Mouse (Mus musculus) ES-E14 (cell line): ENCODE measurements around the gene Cyp2b23. TPM values are rescaled to one million over a fixed set of nuclear protein-coding genes. Genes with fewer than 3 reads are reported as not detected.
"Not testable (repeated sequence)": the region's sequence is repeated elsewhere in the genome, so short reads cannot be mapped to it uniquely, and the experiment has no call there.

Experiments
- DNase-seq: peaks from one replicate; pipeline ENCODE4 v3.0.0-alpha.2; 2013; ENCODE audit warnings: low read depth, low spot score
- H3K27ac ChIP-seq: 2 replicates; pipeline ENCODE4 v1.5.1; 2012; ENCODE audit warnings: low read depth, mild to moderate bottlenecking, low read length, moderate library complexity, mixed read lengths; ENCODE audit not compliant: poor library complexity, insufficient read depth, severe bottlenecking
- H3K36me3 ChIP-seq: 2 replicates; pipeline ENCODE4 v1.6.1; 2012; ENCODE audit warnings: mild to moderate bottlenecking, low read length, moderate library complexity, mixed read lengths; ENCODE audit not compliant: control insufficient read depth, poor library complexity, insufficient read depth, severe bottlenecking
- H3K4me1 ChIP-seq, 2 experiments: fragments of 150-350 bp in 1 of 2; sonication (generic) in 1 of 2; 2 replicates each; pipeline ENCODE4 v1.6.1; 2012; ENCODE audit warnings: low read length in 2 of 2, mild to moderate bottlenecking in 1 of 2, mixed read lengths in 1 of 2; ENCODE audit not compliant: control insufficient read depth in 2 of 2, insufficient read depth in 2 of 2, poor library complexity in 1 of 2
- H3K4me3 ChIP-seq, 2 experiments: fragments of 150-350 bp in 1 of 2; sonication (generic) in 1 of 2; 2 replicates each; pipeline ENCODE4 v1.5.1; 2012; ENCODE audit warnings: low read length in 2 of 2, low read depth in 1 of 2, mild to moderate bottlenecking in 1 of 2, mixed read lengths in 1 of 2; ENCODE audit not compliant: insufficient read depth in 1 of 2, poor library complexity in 1 of 2, severe bottlenecking in 1 of 2
- H3K9ac ChIP-seq: 2 replicates; pipeline ENCODE4 v1.6.1; 2012; ENCODE audit warnings: low read depth, mild to moderate bottlenecking, low read length, mixed read lengths; ENCODE audit not compliant: poor library complexity, insufficient read depth, severe bottlenecking
- H3K9me3 ChIP-seq: fragments of 150-350 bp; sonication (generic); 2 replicates; pipeline ENCODE4 v1.6.1; 2012; ENCODE audit warnings: low read depth, mild to moderate bottlenecking, low read length; ENCODE audit not compliant: control insufficient read depth, insufficient read depth
- CHD2 ChIP-seq: IDR thresholded peaks from 2 replicates; pipeline ENCODE4 v1.6.1; 2014; ENCODE audit warnings: mild to moderate bottlenecking, low read depth, low read length, inconsistent platforms
- HCFC1 ChIP-seq: IDR thresholded peaks from 2 replicates; pipeline ENCODE4 v1.6.1; 2012; ENCODE audit warnings: low read length, inconsistent platforms, borderline replicate concordance; ENCODE audit not compliant: insufficient read depth
- MAFK ChIP-seq: IDR thresholded peaks from 2 replicates; pipeline ENCODE4 v1.6.1; 2014; ENCODE audit warnings: mild to moderate bottlenecking, low read depth, low read length, inconsistent platforms; ENCODE audit not compliant: insufficient read depth
- ZC3H11A ChIP-seq: IDR thresholded peaks from 2 replicates; pipeline ENCODE4 v1.6.1; 2012; ENCODE audit warnings: low read depth, mild to moderate bottlenecking, inconsistent platforms, low read length, borderline replicate concordance
- ZNF384 ChIP-seq: IDR thresholded peaks from 2 replicates; pipeline ENCODE4 v1.6.1; 2012; ENCODE audit warnings: low read depth, low read length, inconsistent platforms
- in situ Hi-C, 2 experiments: fragments of 600-800 bp; cut with MboI; formaldehyde crosslinking; loops; one replicate each; pipeline ENCODE4 v1.15.1; 2025; ENCODE audit warnings: low sequenced_read_pairs in 2 of 2, inconsistent platforms in 1 of 2; ENCODE audit not compliant: unreplicated experiment in 2 of 2
- total RNA-seq: library from RNA; depleted of rRNA; stranded (reverse); fragments of 300-350 nt; gene quantifications from 2 replicates; pipeline ENCODE4 v1.2.3, GENCODE M21; 2012; rRNA removed

Cyp2b23 gene
- total RNA-seq, 1 experiment, result 1.7 TPM

DNA sequence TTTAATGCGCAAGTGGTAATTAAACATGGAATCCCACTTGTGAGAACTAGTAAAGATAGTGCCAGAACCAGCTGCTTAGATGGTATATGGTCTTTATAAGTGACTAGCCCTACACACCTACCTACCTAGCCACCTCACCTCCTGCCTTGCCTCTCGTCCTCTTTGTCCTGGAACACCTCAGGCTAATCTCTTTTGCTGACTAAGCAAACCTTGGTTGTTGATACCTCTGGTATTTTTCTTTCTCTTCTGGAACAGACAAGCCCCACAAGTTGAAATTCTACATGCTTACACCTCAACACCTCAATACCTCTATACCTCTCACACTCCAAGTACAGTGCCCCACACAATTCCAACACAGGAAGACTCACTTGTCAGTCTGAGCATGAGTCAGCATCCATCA, 524 bp downstream of the Cyp2b23 start:
- H3K9ac ChIP-seq, result no peak overlapping the region
- TF ChIP-seq HCFC1 (no peak), MAFK (peak; percentile 79)
- no peak for DNase-seq

DNA sequence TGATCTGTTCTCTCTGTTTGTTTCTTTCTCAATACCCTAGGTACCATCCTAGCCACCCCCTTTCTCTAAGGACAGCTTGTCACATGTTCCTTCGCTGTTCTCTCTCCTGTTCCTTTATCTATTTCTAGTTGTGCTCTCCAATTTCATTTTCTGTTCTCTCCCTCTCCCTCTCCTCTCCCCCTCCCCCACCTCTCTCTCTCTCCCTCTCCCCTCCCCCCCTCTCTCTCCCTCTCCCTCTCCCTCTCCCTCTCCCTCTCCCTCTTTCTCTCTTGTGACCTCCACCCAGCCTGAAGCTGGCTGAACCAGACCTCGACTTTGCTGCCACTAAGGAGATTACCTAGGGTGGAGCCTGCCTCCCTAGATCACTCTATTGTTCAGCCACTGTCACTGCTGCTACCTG, 18.8 kb downstream of the Cyp2b23 start:
- H3K4me3 ChIP-seq, H3K27ac ChIP-seq, DNase-seq, H3K9me3 ChIP-seq, in situ Hi-C loops, H3K36me3 ChIP-seq, H3K9ac ChIP-seq: not testable (repeated sequence)
- H3K4me1 ChIP-seq, result peaks cover 8 to 10% of the 10 kb centered on the region in 2 experiments; a peak in 3 of 4 replicates

More for the DNA sequence above, 524 bp downstream of the Cyp2b23 start:
- no peak overlapping the region for H3K27ac ChIP-seq
- no peak overlapping the region for H3K4me3 ChIP-seq
- in situ Hi-C loops, result no loop called here
- H3K36me3 ChIP-seq, result no peaks in the 10 kb centered on the region; the same call in 1 of the 2 replicates
- H3K4me1 ChIP-seq, result no peaks in the 10 kb centered on the region
- peaks cover 5% of the 10 kb centered on the region; the same call in 1 of the 2 replicates for H3K9me3 ChIP-seq

DNA sequence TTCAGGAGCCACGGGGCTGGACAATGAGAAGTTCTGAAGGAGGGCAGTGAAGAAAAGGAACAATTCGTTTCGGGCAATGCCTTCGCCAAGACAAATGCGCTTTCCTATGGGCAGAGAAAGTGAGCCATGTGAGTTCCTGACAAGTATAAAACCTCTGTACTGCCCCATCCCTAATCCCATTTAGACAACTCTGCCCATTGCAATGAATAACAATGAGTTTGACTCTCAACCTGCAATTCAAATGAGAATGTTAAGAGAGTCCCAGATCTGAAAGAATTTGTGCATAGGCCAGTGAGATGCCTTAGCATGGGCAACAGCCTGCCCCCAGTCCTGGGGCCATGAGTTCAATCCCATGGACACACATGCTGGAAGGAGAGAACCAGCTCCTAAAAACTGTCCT, 20.2 kb downstream of the Cyp2b23 start:
- Histone ChIP-seq H3K4me1 (peaks cover 8 to 10% of the 10 kb centered on the region in 2 experiments; a peak in 3 of 4 replicates), H3K9me3 (no peaks in the 10 kb centered on the region), H3K4me3 (no peak overlapping the region), H3K36me3 (no peaks in the 10 kb centered on the region), H3K27ac (no peak overlapping the region), H3K9ac (no peak overlapping the region)
- DNase-seq, result no peak
- TF ChIP-seq ZC3H11A, result no peak
- no peak for TF ChIP-seq ZNF384
- TF ChIP-seq MAFK, result no peak
- no peak for TF ChIP-seq CHD2
- no peak for TF ChIP-seq HCFC1
- in situ Hi-C loops, result no loop called here

DNA sequence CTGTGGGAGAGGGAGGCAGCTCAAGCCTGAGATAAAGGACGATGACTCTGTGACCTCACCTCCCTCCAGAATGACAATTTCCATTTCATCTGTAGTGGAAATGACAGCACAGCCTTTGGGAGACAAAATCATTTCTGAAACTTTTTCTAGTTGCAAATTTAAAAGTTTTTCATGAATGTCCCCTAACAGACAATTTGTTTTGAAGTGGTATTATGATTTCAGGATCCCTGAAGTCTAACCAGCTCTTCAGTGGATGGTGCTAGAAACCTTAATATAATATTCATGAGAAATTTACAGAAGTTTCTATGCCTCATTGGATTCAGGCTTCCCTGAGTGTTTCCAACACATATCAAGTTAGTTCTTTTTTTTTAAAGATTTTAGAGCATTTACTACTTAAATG, 67.9 kb downstream of the Cyp2b23 start, which contains the start of gene Vmn1r185:
TSS of gene Vmn1r185 (minus strand) at position 101 of the 400 bp plus-strand sequence.
- H3K9me3 ChIP-seq, H3K4me1 ChIP-seq, DNase-seq, H3K4me3 ChIP-seq, H3K27ac ChIP-seq, H3K36me3 ChIP-seq, H3K9ac ChIP-seq: not testable (repeated sequence)
- in situ Hi-C loops, result loop anchor here in 1 of 2 experiments (5.0 kb wide), 1 partner anchor 356 kb away; the partner anchor contains the start of gene Vmn1r184

Other genes with a start within 250 kb of the Cyp2b23 start
- gene Nlrp9a, start 151.4 kb downstream of the Cyp2b23 start, total RNA-seq, result not detected in 2 replicates
- not detected in 2 replicates for gene Vmn1r185, start 68.0 kb downstream of the Cyp2b23 start, total RNA-seq
- gene Cyp2b19, start 70.7 kb upstream of the Cyp2b23 start, total RNA-seq, result not detected in 2 replicates
- not detected in 2 replicates for gene Cyp2g1, start 122.5 kb upstream of the Cyp2b23 start, total RNA-seq
- gene Cyp2a5, start 148.9 kb upstream of the Cyp2b23 start, total RNA-seq, result not detected in 2 replicates